Mouse (Mus musculus): ENCODE results near the gene Rbm33. TPM values are rescaled to one million over a fixed set of nuclear protein-coding genes. Genes with fewer than 3 reads are reported as not detected.

Rbm33 gene
- polyA plus RNA-seq (2012; rRNA removed), result 22.9 and 27.7 TPM in 2 replicates

DNA sequence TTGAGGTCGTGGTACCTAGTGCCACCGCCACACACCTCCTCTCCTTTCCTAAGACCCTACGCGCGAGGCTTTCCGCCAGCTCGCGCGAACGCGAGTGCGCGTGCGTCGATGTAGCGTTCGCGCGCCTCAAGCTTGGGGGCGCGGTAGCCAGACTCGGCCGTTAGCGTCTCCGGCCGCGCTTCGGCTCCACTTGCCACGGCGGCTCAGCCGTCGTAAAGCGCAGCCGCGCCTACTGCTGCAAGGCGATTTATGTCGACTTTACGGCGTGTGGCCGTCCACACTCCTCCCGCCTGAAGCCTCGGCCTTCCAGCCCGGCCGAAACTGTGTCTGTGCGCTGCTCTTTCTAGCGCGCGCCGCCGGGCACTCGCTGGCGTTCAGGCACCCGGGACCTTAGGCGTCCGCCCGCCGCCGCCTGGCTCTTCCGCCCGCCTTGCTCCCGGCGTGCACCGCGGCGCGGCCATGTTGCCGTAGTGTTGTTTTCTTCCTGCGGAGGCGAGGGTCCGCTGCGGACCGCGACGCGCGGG is at the start of gene Rbm33:
Rbm33 (plus strand) TSS at position 400 of the 524 bp plus-strand sequence.

GRCm38 (mm10) chr5:28466760-28467306 is 149.9 kb downstream of the Rbm33 start, which contains the start of gene Shh:
TSS of gene Shh (minus strand) at chr5:28467256.

Other genes starting within 250 kb of the Rbm33 start
- 85.0 and 110 TPM in 2 replicates for gene Insig1, start 245.8 kb upstream of the Rbm33 start, polyA plus RNA-seq (2012; rRNA removed)
- gene En2, start 151.4 kb upstream of the Rbm33 start, polyA plus RNA-seq (2012; rRNA removed), result not detected in 2 replicates
- 0.14 and 0.37 TPM in 2 replicates for gene Cnpy1, start 71.3 kb upstream of the Rbm33 start, polyA plus RNA-seq (2012; rRNA removed)
- gene Shh, start 150.1 kb downstream of the Rbm33 start, polyA plus RNA-seq (2012; rRNA removed), result 1.9 and 2.9 TPM in 2 replicates